Mouse (Mus musculus): ENCODE data around the gene Igf1.

GRCm38 (mm10) chr10:87948192-87948591, 90.1 kb downstream of the Igf1 start:
- TF ChIP-seq POLR2A (IDR thresholded peaks at IDR 0.05; ENCODE audit: borderline replicate concordance, extremely low read depth, insufficient read depth, insufficient read length, poor library complexity, severe bottlenecking), result no peak
- TF ChIP-seq CTCF (IDR thresholded peaks at IDR 0.05; ENCODE audit: borderline replicate concordance, extremely low read depth, insufficient read depth, insufficient read length), result no peak
